Mouse (Mus musculus): Measurements from ENCODE around the gene Rarg. TPM values are rescaled to one million over a fixed set of nuclear protein-coding genes. Genes with fewer than 3 reads are reported as not detected.

Rarg gene
- polyA plus RNA-seq (2017; shearing (Covaris generic)) = 46.7 TPM

GRCm38 (mm10) chr15:102257202-102258075 lies at the start of gene Rarg:
Gene Rarg (minus strand): TSS chr15:102257517.

GRCm38 (mm10) chr15:102295633-102296367 lies 38.5 kb upstream of the Rarg start, which contains the start of gene Espl1:
Gene Espl1 (plus strand): TSS chr15:102296266.

GRCm38 (mm10) chr15:102279092-102279782 lies 21.9 kb upstream of the Rarg start, which contains the start of gene Mfsd5:
Gene Mfsd5 (plus strand): TSS chr15:102279454.

GRCm38 (mm10) chr15:102270274-102270960 lies 13.1 kb upstream of the Rarg start, which contains the start of gene Gm9918:
Gene Gm9918 (plus strand): TSS chr15:102270563.

GRCm38 (mm10) chr15:102231748-102232147 lies 25.6 kb downstream of the Rarg start, which contains the start of gene Itgb7:
Gene Itgb7 (minus strand): TSS chr15:102231944.

GRCm38 (mm10) chr15:102204674-102205505 lies 52.4 kb downstream of the Rarg start, which contains the start of gene Csad:
Gene Csad (minus strand): TSS chr15:102204724.

GRCm38 (mm10) chr15:102202971-102203834 lies 54.1 kb downstream of the Rarg start, which contains the start of gene Zfp740:
Gene Zfp740 (plus strand): TSS chr15:102203249.

Other genes with a start within 250 kb of the Rarg start
- 0.76 TPM for gene Krt18, start 229.3 kb downstream of the Rarg start, polyA plus RNA-seq (2017; shearing (Covaris generic))
- gene Eif4b, start 183.7 kb downstream of the Rarg start, polyA plus RNA-seq (2017; shearing (Covaris generic)) = 154 TPM
- gene Tns2, start 157.1 kb downstream of the Rarg start, polyA plus RNA-seq (2017; shearing (Covaris generic)) = 1.7 TPM
- 63.5 TPM for gene Spryd3, start 121.3 kb downstream of the Rarg start, polyA plus RNA-seq (2017; shearing (Covaris generic))
- gene Igfbp6, start 113.2 kb downstream of the Rarg start, polyA plus RNA-seq (2017; shearing (Covaris generic)) = 0.33 TPM
- gene Soat2, start 107.0 kb downstream of the Rarg start, polyA plus RNA-seq (2017; shearing (Covaris generic)) = 1.5 TPM
- gene Zfp740, start 54.3 kb downstream of the Rarg start, polyA plus RNA-seq (2017; shearing (Covaris generic)) = 68.1 TPM
- gene Csad, start 52.8 kb downstream of the Rarg start, polyA plus RNA-seq (2017; shearing (Covaris generic)) = 12.4 TPM
- gene Itgb7, start 25.6 kb downstream of the Rarg start, polyA plus RNA-seq (2017; shearing (Covaris generic)) = 962 TPM
- not detected for gene Gm9918, start 13.0 kb upstream of the Rarg start, polyA plus RNA-seq (2017; shearing (Covaris generic))
- 82.2 TPM for gene Mfsd5, start 21.9 kb upstream of the Rarg start, polyA plus RNA-seq (2017; shearing (Covaris generic))
- 3.0 TPM for gene Espl1, start 38.7 kb upstream of the Rarg start, polyA plus RNA-seq (2017; shearing (Covaris generic))
- 582 TPM for gene Pfdn5, start 68.6 kb upstream of the Rarg start, polyA plus RNA-seq (2017; shearing (Covaris generic))
- 99.5 TPM for gene Myg1, start 74.2 kb upstream of the Rarg start, polyA plus RNA-seq (2017; shearing (Covaris generic))
- gene Aaas, start 93.3 kb upstream of the Rarg start, polyA plus RNA-seq (2017; shearing (Covaris generic)) = 58.8 TPM
- gene Sp7, start 109.7 kb upstream of the Rarg start, polyA plus RNA-seq (2017; shearing (Covaris generic)) = not detected
- 19.6 TPM for gene Sp1, start 148.6 kb upstream of the Rarg start, polyA plus RNA-seq (2017; shearing (Covaris generic))
- gene Amhr2, start 187.8 kb upstream of the Rarg start, polyA plus RNA-seq (2017; shearing (Covaris generic)) = not detected
- gene Prr13, start 201.5 kb upstream of the Rarg start, polyA plus RNA-seq (2017; shearing (Covaris generic)) = 748 TPM
- gene Pcbp2, start 213.0 kb upstream of the Rarg start, polyA plus RNA-seq (2017; shearing (Covaris generic)) = 119 TPM
- gene Gm10337, start 246.2 kb upstream of the Rarg start, polyA plus RNA-seq (2017; shearing (Covaris generic)) = not detected

Measured in activated CD4-positive, CD25-positive, alpha-beta regulatory T cell, adult 9 weeks (primary cell).